Comparison of ENCODE assay signal across 26 mouse cellular contexts in the genomic region with DNA sequence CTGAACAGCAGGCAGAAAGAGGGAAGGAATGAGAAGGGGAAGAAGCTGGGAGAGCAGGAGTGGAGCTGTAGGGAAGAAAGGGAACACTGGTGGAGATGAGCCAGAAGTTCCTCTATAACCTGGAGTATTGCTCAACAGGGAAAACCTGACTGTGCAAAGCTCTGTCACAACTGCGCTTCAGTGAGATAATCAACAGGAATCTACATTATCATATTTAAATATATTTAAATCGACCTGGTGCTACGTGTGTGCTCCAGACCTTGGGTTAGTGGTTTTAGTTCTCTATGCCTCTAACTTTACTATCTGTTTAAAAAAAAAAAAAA. TPM values are rescaled to one million over a fixed set of nuclear protein-coding genes. Genes with fewer than 3 reads are reported as not detected.
DNase-seq lines count a peak whose midpoint lies in the region; ATAC-seq and TF ChIP-seq lines count a peak whose summit lies in the region.
"Had no signal": no experiment of that assay in that cellular context is flagged by ENCODE, and none has a peak within 500 bp of the region (broad histone marks: within the 10 kb centered on the region; RNA-seq: fewer than 3 reads in every experiment).

No protein-coding gene starts in this region.

- H3K4me3 ChIP-seq in heart, embryonic 14.5 days (ENCODE audit: control insufficient read depth in 1 of 2, insufficient read depth in 1 of 2, low read depth in 1 of 2, low read length in 2 of 2), result no peak overlapping the region
- H3K4me3 ChIP-seq in liver, embryonic 15.5 days (replicated peaks), result no peak overlapping the region
- H3K4me3 ChIP-seq in liver, embryonic 11.5 days (ENCODE audit: low read depth, low read length), result no peak overlapping the region
- H3K4me3 ChIP-seq in lung, postnatal 0 days (ENCODE audit: low read depth, low read length), result no peak overlapping the region
- H3K4me3 ChIP-seq in myocyte, result no peak overlapping the region
- H3K4me3 ChIP-seq: embryonic facial prominence, embryonic 15.5 days; layer of hippocampus, adult 2 months; left cerebral cortex, adult 2 months; limb, embryonic 13.5 days; midbrain, embryonic 10.5 days; midbrain, embryonic 15.5 days; stomach, embryonic 15.5 days had no signal

- peak overlapping the region; percentile 32; the same call in 1 of the 2 replicates for H3K9ac ChIP-seq in heart, embryonic 14.5 days (ENCODE audit: low read length)
- H3K9ac ChIP-seq in liver, embryonic 15.5 days, result no peak overlapping the region
- H3K9ac ChIP-seq in liver, embryonic 11.5 days (ENCODE audit: low read depth, low read length), result no peak overlapping the region
- no peak overlapping the region for H3K9ac ChIP-seq in lung, postnatal 0 days (replicated peaks; ENCODE audit: low read depth)
- H3K9ac ChIP-seq: embryonic facial prominence, embryonic 15.5 days; limb, embryonic 13.5 days; midbrain, embryonic 15.5 days; stomach, embryonic 15.5 days had no signal

- DNase-seq in heart, postnatal 36 days, result no peak
- DNase-seq in liver, embryonic 11.5 days (ENCODE audit: low spot score), result no peak
- no peak for DNase-seq in lung, postnatal 0 days (ENCODE audit: low spot score)
- no peak for DNase-seq in lung, postnatal 14 days
- DNase-seq in cerebellum, postnatal 4 days (ENCODE audit: low spot score in 2 of 2), result no peak
- DNase-seq: B cell, adult 2 months; cerebellum, postnatal 10 days; gastrocnemius, postnatal 14 days; heart, adult 18-20 months; kidney, adult 18-20 months; kidney, postnatal 36 days; right cerebral cortex, postnatal 25 days had no signal

- 68% methylated on average over 3 of the region's 3 CpGs for WGBS in heart, embryonic 14.5 days
- 46% methylated on average over 3 of the region's 3 CpGs for WGBS in liver, embryonic 15.5 days (ENCODE audit: insufficient replicate concordance)
- WGBS in liver, embryonic 11.5 days, result 79% methylated on average over 3 of the region's 3 CpGs
- 73% methylated on average over 3 of the region's 3 CpGs for WGBS in lung, postnatal 0 days

- H3K4me1 ChIP-seq in heart, embryonic 14.5 days (ENCODE audit: control insufficient read depth in 2 of 2, insufficient read depth in 2 of 2, low read length in 2 of 2), result peaks cover 27 to 31% of the 10 kb centered on the region in 2 experiments
- H3K4me1 ChIP-seq in liver, embryonic 15.5 days (replicated peaks), result 0 out of 2 replicates have a peak, but pooled peaks cover 6% of the 10 kb centered on the region
- peaks cover 5% of the 10 kb centered on the region; the same call in 1 of the 2 replicates for H3K4me1 ChIP-seq in liver, embryonic 11.5 days (replicated peaks; ENCODE audit: control insufficient read depth, insufficient read depth, low read length)
- H3K4me1 ChIP-seq in lung, postnatal 0 days (ENCODE audit: insufficient read depth, low read depth, low read length), result peaks cover 15% of the 10 kb centered on the region; the same call in 1 of the 2 replicates

- no peak for TF ChIP-seq EP300 in lung, postnatal 0 days (IDR thresholded peaks at IDR 0.05)

- TF ChIP-seq CTCF in lung, postnatal 0 days (IDR thresholded peaks at IDR 0.05), result no peak

- no peaks in the 10 kb centered on the region for H3K79me2 ChIP-seq in myocyte (ENCODE audit: control insufficient read depth, insufficient read depth)

- H3K9me3 ChIP-seq in heart, embryonic 14.5 days (ENCODE audit: control insufficient read depth, low read length), result no peaks in the 10 kb centered on the region
- no peaks in the 10 kb centered on the region for H3K9me3 ChIP-seq in liver, embryonic 15.5 days (replicated peaks)
- no peaks in the 10 kb centered on the region for H3K9me3 ChIP-seq in liver, embryonic 11.5 days (ENCODE audit: control insufficient read depth, low read length)
- H3K9me3 ChIP-seq in lung, postnatal 0 days (ENCODE audit: low read length), result no peaks in the 10 kb centered on the region
- H3K9me3 ChIP-seq: embryonic facial prominence, embryonic 15.5 days; limb, embryonic 13.5 days; midbrain, embryonic 10.5 days; midbrain, embryonic 15.5 days; stomach, embryonic 15.5 days had no signal

- no peak for TF ChIP-seq POLR2A in myocyte (IDR thresholded peaks at IDR 0.05; ENCODE audit: insufficient read length, low read depth)

- peak overlapping the region; percentile 64 to 85 for H3K27ac ChIP-seq in heart, embryonic 14.5 days (replicated peaks in 1 of 2; ENCODE audit: control insufficient read depth in 1 of 2, insufficient read depth in 1 of 2, low read depth in 2 of 2, low read length in 2 of 2)
- no peak overlapping the region for H3K27ac ChIP-seq in liver, embryonic 15.5 days (replicated peaks)
- H3K27ac ChIP-seq in liver, embryonic 11.5 days (ENCODE audit: low read depth, low read length), result no peak overlapping the region
- H3K27ac ChIP-seq in lung, postnatal 0 days (ENCODE audit: low read length), result peak overlapping the region; percentile 49
- H3K27ac ChIP-seq: embryonic facial prominence, embryonic 15.5 days; layer of hippocampus, adult 2 months; left cerebral cortex, adult 2 months; limb, embryonic 13.5 days; midbrain, embryonic 10.5 days; midbrain, embryonic 15.5 days; stomach, embryonic 15.5 days had no signal

- H3K27me3 ChIP-seq in heart, embryonic 14.5 days (ENCODE audit: control insufficient read depth, insufficient read depth, low read length), result no peaks in the 10 kb centered on the region
- H3K27me3 ChIP-seq in liver, embryonic 15.5 days, result no peaks in the 10 kb centered on the region
- no peaks in the 10 kb centered on the region for H3K27me3 ChIP-seq in liver, embryonic 11.5 days (replicated peaks; ENCODE audit: control insufficient read depth, insufficient read depth, low read length)
- no peaks in the 10 kb centered on the region for H3K27me3 ChIP-seq in lung, postnatal 0 days (replicated peaks; ENCODE audit: insufficient read depth, low read length)
- no peaks in the 10 kb centered on the region for H3K27me3 ChIP-seq in myocyte (ENCODE audit: control insufficient read depth, insufficient read depth, insufficient read length)
- H3K27me3 ChIP-seq: CH12.LX; embryonic facial prominence, embryonic 15.5 days; limb, embryonic 13.5 days; midbrain, embryonic 15.5 days; stomach, embryonic 15.5 days had no signal

- no peaks in the 10 kb centered on the region for H3K36me3 ChIP-seq in heart, embryonic 14.5 days (ENCODE audit: control insufficient read depth, insufficient read depth, low read length)
- no peaks in the 10 kb centered on the region for H3K36me3 ChIP-seq in liver, embryonic 15.5 days (replicated peaks)
- no peaks in the 10 kb centered on the region for H3K36me3 ChIP-seq in liver, embryonic 11.5 days (ENCODE audit: control insufficient read depth, insufficient read depth, low read length)
- no peaks in the 10 kb centered on the region for H3K36me3 ChIP-seq in lung, postnatal 0 days (ENCODE audit: insufficient read depth, low read length)
- no peaks in the 10 kb centered on the region for H3K36me3 ChIP-seq in myocyte (ENCODE audit: control insufficient read depth, insufficient read depth)
- H3K36me3 ChIP-seq: embryonic facial prominence, embryonic 15.5 days; limb, embryonic 13.5 days; midbrain, embryonic 10.5 days; midbrain, embryonic 15.5 days; stomach, embryonic 15.5 days had no signal

- H3K4me2 ChIP-seq in heart, embryonic 14.5 days (ENCODE audit: low read length), result peak overlapping the region; percentile 32
- peak overlapping the region; percentile 27; the same call in 1 of the 2 replicates for H3K4me2 ChIP-seq in liver, embryonic 15.5 days
- H3K4me2 ChIP-seq in liver, embryonic 11.5 days, result no peak overlapping the region
- H3K4me2 ChIP-seq in lung, postnatal 0 days (replicated peaks; ENCODE audit: low read depth, low read length), result no peak overlapping the region
- no peak overlapping the region for H3K4me2 ChIP-seq in myocyte (ENCODE audit: low read depth)
- H3K4me2 ChIP-seq: embryonic facial prominence, embryonic 15.5 days; limb, embryonic 13.5 days; midbrain, embryonic 15.5 days; stomach, embryonic 15.5 days had no signal

- intact Hi-C loops in heart, postnatal 36 days (cut with DNase I), result loop anchor here (5.0 kb wide), 1 partner anchor 73 kb away; no protein-coding TSS in a partner anchor

- no peak for ATAC-seq in heart, embryonic 14.5 days (ENCODE audit: insufficient number of reproducible peaks, insufficient read depth, low FRiP score, low read depth)
- ATAC-seq in liver, embryonic 15.5 days (ENCODE audit: insufficient read depth), result no peak
- ATAC-seq in liver, embryonic 11.5 days (replicated peaks; ENCODE audit: low FRiP score), result no peak
- ATAC-seq in lung, postnatal 0 days, result no peak
- ATAC-seq: activated CD4-positive, CD25-positive, alpha-beta regulatory T cell, adult 4 months; forebrain, embryonic 14.5 days; hindbrain, embryonic 16.5 days; midbrain, embryonic 15.5 days had no signal

- no peak overlapping the region for H3ac ChIP-seq in myocyte (ENCODE audit: control insufficient read depth, insufficient read length)

TF ChIP-seq in myocyte, 11 proteins besides CTCF, POLR2A, EP300 and RAD21:
- TF ChIP-seq CEBPB (IDR thresholded peaks at IDR 0.05; ENCODE audit: insufficient read depth, poor library complexity, severe bottlenecking), result 0 out of 2 replicates have a peak, but pooled peaks have one; percentile 25
- TF ChIP-seq SRF (IDR thresholded peaks at IDR 0.05; ENCODE audit: control insufficient read depth, insufficient read length, low read depth), result no peak
TF ChIP-seq in myocyte: peak in this region for 1.

RNA-seq across cellular contexts. Expression of gene Frmd6, which starts 30.0 kb away (rescaled TPM):
- 26.7 and 27.0 TPM in 2 replicates for polyA plus RNA-seq in heart, embryonic 14.5 days (2014; fragmentation: Nextera tagmentation; extraction: Ambion mirVana)
- total RNA-seq in heart, postnatal 36 days (2021), result 10 to 100 TPM; 33.4 to 39.1 TPM
- 3.1 and 3.7 TPM in 2 replicates for polyA plus RNA-seq in liver, embryonic 15.5 days (2015; fragmentation: Nextera tagmentation; extraction: Ambion mirVana)
- 9.7 and 9.9 TPM in 2 replicates for polyA plus RNA-seq in liver, embryonic 11.5 days (2014; fragmentation: Nextera tagmentation; extraction: Ambion mirVana)
- 25.5 and 27.9 TPM in 2 replicates for polyA plus RNA-seq in lung, postnatal 0 days (2015; fragmentation: Nextera tagmentation; extraction: Ambion mirVana)
- 11.7 TPM for polyA plus RNA-seq in myocyte (2012; fragmentation: generic; extraction: Trizol)

Comparison
In these comparisons a context has a peak if more than half of its experiments do, and no peak if none do; other contexts are left out.
1. H3K4me2 ChIP-seq: peak in heart, embryonic 14.5 days (single experiment) and liver, embryonic 15.5 days (single experiment); none in liver, embryonic 11.5 days (single experiment), lung, postnatal 0 days (single experiment) and myocyte (single experiment).
2. H3K27ac ChIP-seq: peak in heart, embryonic 14.5 days (2 of 2) and lung, postnatal 0 days (single experiment); none in liver, embryonic 15.5 days (single experiment) and liver, embryonic 11.5 days (single experiment).